Mouse (Mus musculus): Measurements from ENCODE around the gene Smc3.

Gene Smc3

GRCm38 (mm10) chr19:53599757-53600539, at the start of gene Smc3:
Gene Smc3 (plus strand): TSS chr19:53600398.
- DNase-seq: peak; percentile 100

DNA sequence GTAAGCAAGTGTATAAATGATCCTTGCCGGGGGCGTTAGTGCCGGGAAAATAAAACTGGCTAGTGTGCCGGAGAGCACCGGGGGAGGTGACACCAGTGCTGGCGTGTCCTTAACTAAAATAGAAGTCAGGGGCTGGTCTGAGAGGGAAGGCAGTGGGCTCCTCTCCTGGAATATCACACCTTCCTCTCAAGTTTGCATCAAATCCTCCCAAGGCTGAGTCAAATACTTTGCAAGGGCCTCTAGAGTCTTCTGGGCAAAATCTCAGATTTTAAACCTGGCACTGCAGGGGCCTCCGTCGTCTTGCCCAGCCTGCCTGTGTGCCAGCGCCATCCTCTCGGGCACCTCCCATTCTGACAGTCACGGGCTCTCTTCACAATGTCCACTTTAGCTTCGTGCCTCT, 49.2 kb upstream of the Smc3 start:
- no peak for DNase-seq

GRCm38 (mm10) chr19:53552216-53552786, 47.9 kb upstream of the Smc3 start:
- no peak for DNase-seq

- DNase-seq: no peak
Measured at GRCm38 (mm10) chr19:53552795-53553194, 47.4 kb upstream of the Smc3 start.

- no peak for DNase-seq
Measured at GRCm38 (mm10) chr19:53554402-53554801, 45.8 kb upstream of the Smc3 start.

DNA sequence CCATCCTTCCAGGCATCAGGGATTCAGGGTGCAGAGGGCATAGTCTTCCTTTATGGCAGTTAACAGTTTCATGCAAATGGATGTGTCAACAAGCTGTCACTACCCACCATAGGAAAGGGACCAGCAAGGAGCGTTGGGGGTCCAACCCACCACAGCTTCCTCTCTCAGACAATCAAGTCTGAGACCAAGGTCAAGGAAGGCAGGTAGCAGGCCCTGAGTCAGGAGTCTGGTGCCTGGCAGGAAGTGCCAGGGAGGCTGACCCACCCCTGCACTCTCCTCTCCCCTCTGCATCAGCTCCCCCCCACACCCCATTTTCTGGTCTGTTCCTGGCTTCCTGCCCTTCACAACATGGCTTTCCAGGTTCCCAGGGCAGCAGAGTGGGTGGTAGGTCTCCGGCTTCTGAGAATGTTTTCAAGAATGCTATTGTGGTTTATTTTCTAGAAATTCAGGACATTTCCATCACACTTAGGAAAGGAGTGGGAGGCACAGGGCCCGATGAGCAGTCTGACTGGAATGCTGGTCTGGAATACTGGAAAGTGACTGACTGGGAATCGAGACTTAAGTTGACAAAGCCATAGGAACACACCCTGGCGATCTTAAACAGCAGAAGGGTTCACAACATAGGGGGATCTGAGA, 45.1 kb upstream of the Smc3 start:
- no peak for DNase-seq

DNA sequence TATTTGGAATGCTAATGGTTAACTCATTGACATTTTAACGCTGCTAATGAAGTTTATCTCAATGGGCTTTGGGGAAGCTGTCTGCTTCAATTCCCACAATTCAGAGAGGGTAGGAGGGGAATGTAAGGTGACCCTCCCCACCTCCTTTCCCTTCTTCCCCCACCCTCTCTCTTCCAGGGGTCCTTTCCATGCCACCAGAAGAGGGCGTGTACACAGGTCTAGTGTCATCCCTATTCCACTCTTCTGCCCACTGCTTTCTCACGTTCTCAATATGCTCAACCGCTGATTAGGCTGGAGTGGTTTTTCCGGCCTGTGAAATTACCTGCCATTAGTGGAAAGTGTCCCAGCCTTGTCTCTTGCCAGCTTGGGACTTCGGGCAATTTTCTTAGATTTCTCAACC, 43.4 kb upstream of the Smc3 start:
- peak; percentile 71 for DNase-seq

- DNase-seq: peak; percentile 92
Measured at GRCm38 (mm10) chr19:53557267-53557936, 42.8 kb upstream of the Smc3 start.

DNA sequence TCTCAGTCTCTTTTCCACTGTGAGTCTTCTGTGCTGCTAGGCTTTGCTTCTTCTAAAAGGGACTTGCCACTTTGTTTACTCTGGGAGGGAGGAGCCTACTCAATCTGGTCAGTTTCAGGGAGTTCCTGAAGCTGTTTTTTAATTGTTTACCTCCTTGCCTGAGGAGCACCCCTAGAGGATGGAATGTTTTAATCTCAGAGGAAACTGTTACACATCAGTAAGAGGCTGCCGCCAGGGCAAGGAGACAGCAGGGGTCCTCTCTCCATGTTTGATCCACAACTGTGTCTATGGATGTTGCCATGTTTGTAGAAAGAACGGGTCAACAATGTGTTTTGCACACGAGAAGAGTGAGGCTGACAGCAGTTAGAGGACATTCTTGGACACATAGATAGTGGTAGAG, 39.8 kb upstream of the Smc3 start:
- DNase-seq: peak; percentile 70

GRCm38 (mm10) chr19:53564174-53564573, 36.0 kb upstream of the Smc3 start:
- DNase-seq: peak; percentile 78

GRCm38 (mm10) chr19:53565565-53566277, 34.5 kb upstream of the Smc3 start:
- peak; percentile 75 for DNase-seq

DNA sequence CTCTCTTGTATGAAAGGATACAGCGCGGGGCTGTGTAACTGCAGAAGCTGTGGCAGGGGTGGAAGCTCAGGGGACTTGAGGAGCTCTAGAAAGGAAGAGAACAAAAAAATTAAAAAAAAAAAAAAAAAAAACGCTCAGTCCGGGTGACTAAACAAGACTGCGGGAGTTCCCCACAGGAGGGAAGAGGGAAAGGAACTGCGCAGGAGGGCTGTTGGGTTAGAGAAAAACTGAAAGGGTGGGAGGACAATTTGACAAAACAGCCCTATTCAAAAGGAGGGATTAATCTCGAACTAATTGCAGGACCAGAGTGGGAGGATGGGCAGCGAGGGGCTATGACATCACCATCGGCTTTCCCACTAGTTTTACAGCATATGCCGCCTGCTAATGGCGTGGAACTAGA, 32.3 kb upstream of the Smc3 start:
- DNase-seq: peak; percentile 65

- DNase-seq: peak; percentile 41
Measured at GRCm38 (mm10) chr19:53568553-53568952, 31.6 kb upstream of the Smc3 start.

DNA sequence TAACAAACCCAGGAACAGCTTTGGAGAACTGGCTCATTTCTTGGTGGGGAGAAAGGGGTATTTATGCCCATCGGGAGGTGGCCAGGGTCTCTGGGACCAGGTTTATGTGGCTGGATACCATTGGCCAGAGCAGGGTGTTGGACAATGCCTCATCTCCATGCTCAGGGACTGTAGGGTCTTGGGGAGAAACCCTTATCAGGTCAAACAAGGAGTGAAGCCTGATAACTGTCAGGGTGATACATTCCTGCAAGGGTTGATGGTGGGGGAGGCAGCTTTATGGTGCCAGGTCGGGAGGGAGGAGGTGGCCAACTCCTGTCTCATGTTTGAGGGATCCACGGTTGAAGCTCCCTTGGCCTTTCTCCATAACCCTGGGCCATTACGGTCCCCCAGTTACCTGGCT, 29.1 kb upstream of the Smc3 start:
- DNase-seq: peak; percentile 85

DNA sequence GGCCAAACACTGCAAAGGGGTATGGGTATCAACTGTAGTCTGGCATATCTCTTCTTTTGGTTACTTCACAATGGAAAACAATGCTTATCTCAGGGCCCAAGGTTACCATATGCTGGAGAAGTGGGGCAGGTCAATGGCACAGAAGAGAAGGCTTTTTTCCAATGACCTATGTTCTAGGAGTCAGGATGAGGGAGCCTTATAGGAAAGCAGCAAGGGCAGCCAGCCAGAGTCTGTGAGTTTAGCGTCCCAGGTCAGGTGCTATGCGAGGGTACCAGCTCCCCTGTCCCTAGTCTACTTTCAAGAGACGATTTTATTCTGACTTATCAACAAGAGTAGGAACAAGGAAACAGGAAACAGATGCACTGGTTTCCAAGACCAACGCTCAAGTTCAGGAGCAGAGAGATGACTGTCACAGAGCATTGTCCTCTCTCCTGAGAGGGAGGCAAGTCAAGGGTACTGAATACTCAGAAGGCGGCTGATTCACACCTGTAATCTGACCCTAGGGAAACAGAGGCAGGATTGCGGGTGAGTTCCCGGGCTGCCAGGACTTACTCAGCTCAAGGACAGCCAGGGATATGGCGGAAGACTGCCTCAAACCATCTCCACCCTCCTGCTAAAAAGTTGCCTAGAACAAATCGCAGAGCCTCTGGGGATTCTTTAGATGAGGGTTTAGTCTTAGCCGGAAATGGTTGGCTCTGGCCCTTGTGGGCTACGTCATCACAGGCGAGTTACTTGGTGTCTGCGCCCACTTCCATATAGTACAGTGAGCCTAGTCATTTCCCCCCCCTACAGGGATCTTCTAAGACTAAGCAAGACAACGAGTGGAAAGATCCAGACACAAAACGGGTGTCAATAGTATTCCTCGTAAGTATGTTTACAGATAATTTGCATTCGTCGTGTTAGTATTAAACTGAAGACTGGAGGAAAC, 28.4 kb upstream of the Smc3 start:
- peak; percentile 68 for DNase-seq

- DNase-seq: peak; percentile 53
Measured at GRCm38 (mm10) chr19:53572607-53573006, 27.6 kb upstream of the Smc3 start.

DNA sequence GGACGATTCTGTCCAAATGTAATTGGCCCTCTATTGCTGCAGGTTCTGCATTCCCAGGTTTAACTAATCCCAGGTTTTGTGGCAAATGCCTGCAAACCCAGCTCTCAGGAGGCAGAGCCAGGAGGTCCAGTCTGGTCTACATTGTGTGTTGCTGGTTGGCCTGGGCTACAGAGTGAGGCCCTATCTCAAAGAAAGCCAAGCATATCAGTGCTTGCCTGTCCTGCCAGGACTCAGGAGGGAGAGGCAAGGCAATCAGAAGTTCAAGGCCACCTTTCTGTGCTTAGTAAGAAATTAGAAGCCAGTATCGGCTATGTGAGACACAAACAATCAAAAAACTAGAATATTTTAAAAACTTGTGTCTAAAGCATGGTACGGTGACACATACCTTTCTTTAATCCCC, 27.0 kb upstream of the Smc3 start:
- DNase-seq: peak; percentile 83

DNA sequence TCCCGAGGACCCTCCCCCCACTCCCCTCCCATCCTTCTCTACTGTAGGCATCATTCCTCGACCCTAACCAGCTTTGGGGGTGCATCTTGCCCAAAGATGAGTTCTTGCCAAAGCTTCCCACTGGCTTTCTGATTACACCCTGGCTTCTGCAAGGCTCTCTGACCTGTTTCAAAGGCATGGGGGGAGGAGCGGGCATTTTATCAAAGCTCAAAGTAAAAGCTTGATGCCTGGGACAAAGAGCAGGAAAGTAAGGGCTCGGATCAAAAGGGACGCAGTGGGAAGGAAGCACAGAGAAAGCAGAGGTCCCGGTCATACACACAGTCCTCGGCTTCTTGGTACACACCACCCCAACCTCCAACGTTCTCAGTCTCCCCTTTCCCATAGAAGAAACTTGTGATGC, 26.1 kb upstream of the Smc3 start:
- peak; percentile 75 for DNase-seq

DNA sequence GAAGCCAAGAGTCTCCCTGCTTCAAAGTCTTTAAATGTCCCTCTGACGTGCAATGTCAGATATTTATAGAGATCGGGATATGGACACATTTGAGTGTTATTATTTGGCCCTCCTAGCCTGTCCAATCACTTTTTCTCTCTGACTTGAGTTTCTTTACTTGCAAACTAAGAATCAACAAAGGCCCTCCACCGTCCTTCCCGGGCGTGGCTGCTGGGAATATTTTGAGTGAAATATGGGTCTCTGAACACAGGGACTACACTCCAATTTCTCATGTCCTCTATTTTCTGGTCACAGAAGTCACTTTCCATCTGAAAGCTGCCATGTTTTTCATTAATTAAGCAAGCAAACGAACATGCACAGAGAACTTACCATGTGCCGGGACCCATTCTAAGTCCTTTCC, 25.7 kb upstream of the Smc3 start:
- peak; percentile 72 for DNase-seq

DNA sequence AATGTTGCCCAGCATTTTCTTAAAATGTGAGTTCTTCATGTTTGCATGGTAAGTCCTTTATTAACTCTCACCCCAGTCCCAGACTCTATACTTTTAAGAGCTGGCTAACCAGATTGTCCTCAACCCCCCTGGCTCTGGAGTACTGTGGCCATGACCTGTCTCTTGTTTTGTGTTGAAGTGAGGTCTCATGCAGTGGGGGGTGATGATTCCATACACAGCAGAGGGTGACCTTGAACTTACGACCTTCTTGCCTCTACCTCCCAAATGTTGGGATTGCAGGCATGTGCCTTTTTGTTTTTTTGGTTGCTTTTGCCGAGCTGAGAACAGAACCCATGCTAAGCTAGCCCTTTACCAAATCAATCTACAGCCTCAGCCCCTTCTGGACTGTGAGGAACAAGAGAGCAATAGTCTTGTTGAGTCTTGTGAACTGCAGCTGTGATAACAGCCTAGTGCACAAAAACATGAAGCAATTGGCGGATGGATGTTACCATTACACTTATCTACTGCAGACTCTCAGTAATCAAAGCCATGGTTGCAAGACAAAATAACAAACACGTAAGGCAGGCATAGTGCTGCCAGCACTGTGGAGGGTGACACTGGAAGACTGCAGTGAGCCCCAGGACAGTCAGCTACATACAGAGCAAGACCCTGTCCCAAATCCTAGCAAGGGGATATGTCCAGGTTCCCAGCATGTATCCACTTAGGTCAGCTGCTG, 24.7 kb upstream of the Smc3 start:
- DNase-seq: peak; percentile 80

DNA sequence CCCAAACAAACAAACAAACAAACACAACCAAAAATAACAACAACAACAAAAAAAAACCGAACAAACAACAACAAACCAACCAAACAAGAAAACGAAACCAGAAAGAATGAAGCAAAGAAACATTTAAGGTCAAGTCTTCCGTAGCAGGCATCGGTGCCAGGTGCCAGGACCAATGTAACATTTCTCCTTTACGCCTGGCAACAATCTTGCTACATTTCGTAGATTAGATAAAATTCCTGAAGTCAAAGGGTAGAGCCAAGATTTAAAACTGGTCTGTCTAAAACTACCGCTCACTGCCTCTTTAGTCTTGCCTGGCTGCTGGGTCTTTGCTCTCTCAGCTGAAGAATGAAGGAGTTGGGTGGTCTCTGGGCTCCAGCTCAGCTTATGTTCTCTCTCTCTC, 24.1 kb upstream of the Smc3 start:
- no peak for DNase-seq
